Mouse (Mus musculus) limb, embryonic 13.5 days (tissue): ENCODE measurements around the gene Mrps23. TPM values are rescaled to one million over a fixed set of nuclear protein-coding genes. Genes with fewer than 3 reads are reported as not detected.

Source experiments
- ATAC-seq: fragments of 200-750 bp; cut with Nextera tagmentation; 2 replicates; pipeline ENCODE4 v1.8.0; 2017; ENCODE audit warnings: low read depth, moderate number of reproducible peaks, moderate TSS enrichment; ENCODE audit not compliant: low FRiP score
- H3K27ac ChIP-seq: fragments of 300-500 bp; sonication (generic); 2 replicates; pipeline ENCODE4 v1.5.1; 2015; ENCODE audit warnings: inconsistent platforms, mild to moderate bottlenecking, moderate library complexity
- H3K27me3 ChIP-seq: fragments of 300-500 bp; sonication (generic); 2 replicates; pipeline ENCODE4 v1.6.1; 2015; ENCODE audit warnings: mild to moderate bottlenecking, inconsistent platforms
- H3K36me3 ChIP-seq: fragments of 300-500 bp; sonication (generic); 2 replicates; pipeline ENCODE4 v1.6.1; 2015; ENCODE audit warnings: inconsistent platforms, mild to moderate bottlenecking, moderate library complexity
- H3K4me1 ChIP-seq: fragments of 300-500 bp; sonication (generic); 2 replicates; pipeline ENCODE4 v1.6.1; 2015; ENCODE audit warnings: inconsistent platforms
- H3K4me2 ChIP-seq: fragments of 300-500 bp; sonication (generic); replicated peaks from 2 replicates; pipeline ENCODE4 v1.6.1; 2015; ENCODE audit warnings: inconsistent platforms, mild to moderate bottlenecking, moderate library complexity
- H3K4me3 ChIP-seq: fragments of 300-500 bp; sonication (generic); 2 replicates; pipeline ENCODE4 v1.5.1; 2015; ENCODE audit warnings: moderate library complexity, mild to moderate bottlenecking, inconsistent platforms
- H3K9ac ChIP-seq: fragments of 300-500 bp; sonication (generic); 2 replicates; pipeline ENCODE4 v1.6.1; 2015; ENCODE audit warnings: mild to moderate bottlenecking, inconsistent platforms
- H3K9me3 ChIP-seq: fragments of 300-500 bp; sonication (generic); 2 replicates; pipeline ENCODE4 v1.6.1; 2016; ENCODE audit warnings: inconsistent platforms
- WGBS: fragments of 180-500 bp; shearing (Covaris S2); methylation state at CpG from one replicate; pipeline ENCODE4 v1.1.7; 2015; 5-methylcytosine and 5-hydroxymethylcytosine counted together
- polyA plus RNA-seq: library from polyadenylated mRNA; unstranded; fragments of >200 nt; fragmentation: Nextera tagmentation; extraction: Ambion mirVana; gene quantifications from 2 replicates; pipeline ENCODE4 v1.2.1, GENCODE M21; 2015

The Mrps23 gene
- polyA plus RNA-seq, 1 experiment from 2014 or later = 54.8 TPM

GRCm38 (mm10) chr11:88180959-88181619, 23.1 kb upstream of the Mrps23 start:
- peak overlapping the region; percentile 53 for H3K4me2 ChIP-seq
- H3K36me3 ChIP-seq = peaks cover 47% of the 10 kb centered on the region
- no peak overlapping the region for H3K4me3 ChIP-seq
- WGBS = 1% methylated on average over 16 of the region's 16 CpGs
- peak overlapping the region; percentile 95 for H3K27ac ChIP-seq
- H3K4me1 ChIP-seq = peaks cover 43% of the 10 kb centered on the region
- peak; percentile 88 for ATAC-seq
- H3K9ac ChIP-seq = peak overlapping the region; percentile 39; the same call in 1 of the 2 replicates
- no peaks in the 10 kb centered on the region for H3K9me3 ChIP-seq
- no peaks in the 10 kb centered on the region for H3K27me3 ChIP-seq

DNA sequence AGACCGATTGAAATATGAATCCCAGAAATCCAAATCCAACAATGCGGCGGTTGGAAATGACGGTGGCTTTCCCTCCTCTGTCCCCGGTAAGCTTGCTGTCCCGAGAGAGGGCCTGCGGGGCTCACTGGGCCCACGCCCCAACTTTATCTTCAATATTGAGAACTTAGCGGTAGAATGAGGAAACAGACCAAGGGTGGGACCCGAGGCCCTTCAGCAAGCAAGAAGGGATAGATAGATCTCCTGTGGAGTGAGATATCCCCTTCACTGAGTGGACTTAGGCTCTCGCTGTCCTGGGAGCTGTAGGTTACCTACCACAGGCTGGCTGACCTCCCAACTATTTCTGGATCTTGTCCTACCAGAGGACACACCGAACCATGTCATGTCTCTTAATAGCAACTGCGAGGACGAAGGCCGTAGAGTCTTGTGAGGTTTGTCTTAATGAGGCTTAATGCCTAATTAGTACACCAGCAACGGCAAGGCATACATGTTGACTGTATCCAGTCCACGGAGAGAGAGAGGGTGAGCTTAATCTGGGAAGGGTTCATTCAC, 19.5 kb upstream of the Mrps23 start:
- Histone ChIP-seq H3K4me3 (no peak overlapping the region), H3K27ac (no peak overlapping the region), H3K27me3 (peaks cover 1% of the 10 kb centered on the region; the same call in 1 of the 2 replicates), H3K9me3 (no peaks in the 10 kb centered on the region), H3K9ac (no peak overlapping the region), H3K36me3 (peaks cover 28% of the 10 kb centered on the region), H3K4me1 (peaks cover 60% of the 10 kb centered on the region), H3K4me2 (no peak overlapping the region)
- WGBS = 84% methylated on average over 17 of the region's 17 CpGs
- no peak for ATAC-seq

- no peak for ATAC-seq
- H3K9ac ChIP-seq = no peak overlapping the region
- H3K27ac ChIP-seq = peak overlapping the region; percentile 83
- H3K9me3 ChIP-seq = no peaks in the 10 kb centered on the region
- whole genome bisulfite sequencing = 74% methylated on average over 14 of the region's 14 CpGs
- peaks cover 30% of the 10 kb centered on the region for H3K36me3 ChIP-seq
- H3K4me1 ChIP-seq = peaks cover 44% of the 10 kb centered on the region
- H3K4me3 ChIP-seq = no peak overlapping the region
- H3K27me3 ChIP-seq = peaks cover 9% of the 10 kb centered on the region
- H3K4me2 ChIP-seq = peak overlapping the region; percentile 54; the same call in 1 of the 2 replicates
Observed at GRCm38 (mm10) chr11:88186078-88186946, 17.9 kb upstream of the Mrps23 start.

- no peak overlapping the region for H3K4me3 ChIP-seq
- 38% methylated on average over 2 of the region's 2 CpGs for WGBS
Observed at GRCm38 (mm10) chr11:88186947-88187243, 17.3 kb upstream of the Mrps23 start.

GRCm38 (mm10) chr11:88187417-88188133, 16.6 kb upstream of the Mrps23 start:
- Histone ChIP-seq H3K9me3 (no peaks in the 10 kb centered on the region), H3K27ac (peak overlapping the region; percentile 83), H3K4me2 (peak overlapping the region; percentile 54), H3K4me1 (peaks cover 39% of the 10 kb centered on the region), H3K4me3 (peak overlapping the region; percentile 16), H3K27me3 (peaks cover 22% of the 10 kb centered on the region), H3K36me3 (peaks cover 28% of the 10 kb centered on the region), H3K9ac (peak overlapping the region; percentile 46)
- peak; percentile 87 for ATAC-seq
- 6% methylated on average over 25 of the region's 25 CpGs for WGBS

More at GRCm38 (mm10) chr11:88186947-88187243, 17.3 kb upstream of the Mrps23 start:
- peak overlapping the region; percentile 54 for H3K4me2 ChIP-seq
- peaks cover 15% of the 10 kb centered on the region for H3K27me3 ChIP-seq
- no peak overlapping the region for H3K9ac ChIP-seq
- H3K27ac ChIP-seq = peak overlapping the region; percentile 83
- peaks cover 39% of the 10 kb centered on the region for H3K4me1 ChIP-seq
- ATAC-seq = no peak
- H3K9me3 ChIP-seq = no peaks in the 10 kb centered on the region
- H3K36me3 ChIP-seq = peaks cover 30% of the 10 kb centered on the region

DNA sequence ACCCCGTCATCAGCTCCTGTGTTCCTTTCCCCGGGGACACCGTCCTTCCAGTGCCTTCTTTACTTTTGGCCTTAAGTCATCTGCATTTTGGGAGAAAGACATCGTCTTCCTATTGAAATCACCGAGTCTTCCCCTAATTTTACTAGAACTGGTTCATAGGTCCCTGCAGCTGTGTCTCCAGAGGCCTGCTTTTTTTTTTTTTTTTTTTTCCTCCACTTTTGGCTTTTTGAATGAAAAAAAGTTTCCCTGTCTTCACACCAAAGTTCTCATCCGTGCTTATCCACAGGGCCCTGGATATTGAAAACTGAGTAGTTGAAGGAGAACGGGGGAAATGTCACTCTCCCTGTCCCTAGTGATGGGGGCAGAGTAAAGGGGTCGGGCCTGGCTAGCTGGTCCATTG, 16.0 kb upstream of the Mrps23 start:
- Histone ChIP-seq H3K27ac (peak overlapping the region; percentile 83; the same call in 1 of the 2 replicates), H3K4me1 (peaks cover 42% of the 10 kb centered on the region), H3K9me3 (no peaks in the 10 kb centered on the region), H3K27me3 (peaks cover 28% of the 10 kb centered on the region), H3K4me3 (0 out of 2 replicates have a peak overlapping the region, but pooled peaks have one; percentile 16), H3K36me3 (peaks cover 22% of the 10 kb centered on the region), H3K9ac (0 out of 2 replicates have a peak overlapping the region, but pooled peaks have one; percentile 13), H3K4me2 (peak overlapping the region; percentile 54)
- 62% methylated on average over 8 of the region's 8 CpGs for WGBS
- ATAC-seq = no peak

- Histone ChIP-seq H3K4me2 (no peak overlapping the region), H3K27ac (no peak overlapping the region), H3K4me1 (peaks cover 46% of the 10 kb centered on the region), H3K9ac (0 out of 2 replicates have a peak overlapping the region, but pooled peaks have one; percentile 13), H3K36me3 (peaks cover 18% of the 10 kb centered on the region), H3K4me3 (no peak overlapping the region), H3K27me3 (peaks cover 32% of the 10 kb centered on the region), H3K9me3 (no peaks in the 10 kb centered on the region)
- 92% methylated on average over 7 of the region's 7 CpGs for WGBS
- ATAC-seq = no peak
Observed at GRCm38 (mm10) chr11:88188635-88189034, 15.6 kb upstream of the Mrps23 start.

- WGBS = 6% methylated on average over 4 of the region's 4 CpGs
- peaks cover 45% of the 10 kb centered on the region for H3K4me1 ChIP-seq
- H3K27me3 ChIP-seq = peaks cover 59% of the 10 kb centered on the region
- H3K4me2 ChIP-seq = peak overlapping the region; percentile 54
- ATAC-seq = no peak; the same call in 1 of the 2 replicates
- H3K9ac ChIP-seq = no peak overlapping the region
- no peaks in the 10 kb centered on the region for H3K9me3 ChIP-seq
- no peak overlapping the region for H3K27ac ChIP-seq
- H3K4me3 ChIP-seq = peak overlapping the region; percentile 1; the same call in 1 of the 2 replicates
- 0 out of 2 replicates have a peak, but pooled peaks cover 4% of the 10 kb centered on the region for H3K36me3 ChIP-seq
Observed at GRCm38 (mm10) chr11:88192595-88192994, 11.6 kb upstream of the Mrps23 start.

GRCm38 (mm10) chr11:88193098-88193823, 10.9 kb upstream of the Mrps23 start:
- ATAC-seq = no peak
- H3K9me3 ChIP-seq = no peaks in the 10 kb centered on the region
- no peak overlapping the region for H3K27ac ChIP-seq
- peaks cover 45% of the 10 kb centered on the region for H3K4me1 ChIP-seq
- 0 out of 2 replicates have a peak, but pooled peaks cover 4% of the 10 kb centered on the region for H3K36me3 ChIP-seq
- H3K9ac ChIP-seq = peak overlapping the region; percentile 50; the same call in 1 of the 2 replicates
- H3K4me2 ChIP-seq = peak overlapping the region; percentile 54
- peaks cover 62% of the 10 kb centered on the region for H3K27me3 ChIP-seq
- peak overlapping the region; percentile 27 for H3K4me3 ChIP-seq
- 4% methylated on average over 34 of the region's 34 CpGs for WGBS

DNA sequence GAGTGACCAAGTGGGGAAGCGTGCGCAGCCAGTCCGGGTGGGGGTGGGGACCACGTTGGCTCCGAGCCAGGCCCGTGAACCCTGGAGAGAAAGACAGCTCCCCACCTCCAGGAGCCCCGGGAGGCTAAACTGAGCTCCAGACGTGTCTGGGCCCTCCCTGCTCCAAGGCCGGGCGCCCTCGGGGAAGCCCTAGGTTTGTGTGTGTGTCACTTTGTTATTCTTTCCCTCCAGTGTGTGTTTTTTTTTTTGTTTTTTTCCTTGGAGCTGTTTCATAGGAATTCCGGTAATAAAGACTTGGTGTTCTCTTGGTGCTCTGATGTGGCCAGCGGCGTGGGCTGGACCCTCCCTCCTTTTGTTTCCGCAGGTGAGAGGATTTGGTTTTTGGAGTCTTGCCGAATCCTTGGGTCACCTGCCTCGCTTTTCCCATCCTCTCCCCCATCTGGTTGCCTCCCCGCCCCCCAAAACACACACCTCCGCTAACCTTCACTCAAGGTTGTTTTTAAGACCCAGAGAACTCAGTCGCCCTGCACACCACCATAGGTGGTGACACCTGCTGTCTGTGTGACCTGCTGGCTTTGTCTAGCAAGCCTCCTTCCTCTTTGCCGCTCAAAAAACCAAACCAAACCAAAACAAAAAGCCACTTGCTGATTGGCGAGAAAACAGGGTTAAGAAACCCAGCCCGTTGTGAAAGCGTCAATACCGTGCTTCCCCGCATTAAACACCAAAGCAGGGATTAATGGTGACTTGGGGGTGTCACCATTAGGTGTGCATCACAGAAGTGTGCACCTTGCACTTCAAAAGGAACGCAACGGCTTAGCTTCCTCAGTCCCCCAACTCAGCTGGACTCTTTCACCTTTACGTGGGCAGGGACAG, 10.1 kb upstream of the Mrps23 start:
- 5% methylated on average over 29 of the region's 29 CpGs for WGBS
- Histone ChIP-seq H3K4me2 (peak overlapping the region; percentile 54), H3K27me3 (peaks cover 62% of the 10 kb centered on the region), H3K27ac (no peak overlapping the region), H3K36me3 (0 out of 2 replicates have a peak, but pooled peaks cover 4% of the 10 kb centered on the region), H3K4me1 (peaks cover 49% of the 10 kb centered on the region), H3K9ac (peak overlapping the region; percentile 50; the same call in 1 of the 2 replicates), H3K4me3 (peak overlapping the region; percentile 27), H3K9me3 (no peaks in the 10 kb centered on the region)
- no peak for ATAC-seq
